Mouse (Mus musculus): ENCODE results near the gene Dchs1.
A peak's percentile ranks its signal among the peaks of the same experiment; 100 is the strongest.
"Not testable (repeated sequence)": the region's sequence is repeated elsewhere in the genome, so short reads cannot be mapped to it uniquely, and the experiment has no call there.

The Dchs1 gene

DNA sequence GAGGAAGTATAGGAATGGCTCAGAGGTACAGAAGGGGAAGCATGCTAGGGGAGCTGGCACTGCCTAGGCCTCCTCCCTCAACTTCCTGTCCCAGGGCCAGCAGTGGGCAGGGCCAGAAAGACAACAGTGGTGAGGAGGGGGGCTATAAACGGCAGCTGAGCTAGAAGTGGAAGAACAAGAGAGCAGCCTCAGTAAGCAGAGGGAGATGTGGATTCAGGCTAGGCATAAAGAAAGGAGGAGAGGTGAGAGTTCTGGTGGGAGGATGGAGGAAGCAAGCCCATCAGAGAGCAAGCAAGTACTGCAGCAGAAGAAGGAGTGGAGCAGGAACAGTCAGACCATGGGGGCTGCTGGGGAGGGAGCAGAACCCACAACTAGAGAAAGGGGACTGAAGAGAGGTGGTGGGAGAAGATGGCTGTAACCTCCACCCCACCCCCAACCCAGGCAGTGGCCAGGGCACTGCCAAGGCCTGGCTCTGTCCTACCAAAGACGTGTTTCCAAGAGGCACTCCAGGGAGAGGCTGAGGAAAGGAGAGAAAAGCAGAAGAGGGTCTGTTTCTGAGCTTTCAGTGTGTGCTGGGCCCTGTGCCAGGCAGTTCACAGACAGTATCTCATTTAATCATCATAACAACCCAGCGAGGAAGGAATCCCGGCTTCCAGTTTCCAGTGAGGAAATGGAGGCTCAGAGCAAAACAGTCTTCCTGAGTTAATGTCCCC is 8.7 kb downstream of the Dchs1 start:
- no peak for DNase-seq

DNA sequence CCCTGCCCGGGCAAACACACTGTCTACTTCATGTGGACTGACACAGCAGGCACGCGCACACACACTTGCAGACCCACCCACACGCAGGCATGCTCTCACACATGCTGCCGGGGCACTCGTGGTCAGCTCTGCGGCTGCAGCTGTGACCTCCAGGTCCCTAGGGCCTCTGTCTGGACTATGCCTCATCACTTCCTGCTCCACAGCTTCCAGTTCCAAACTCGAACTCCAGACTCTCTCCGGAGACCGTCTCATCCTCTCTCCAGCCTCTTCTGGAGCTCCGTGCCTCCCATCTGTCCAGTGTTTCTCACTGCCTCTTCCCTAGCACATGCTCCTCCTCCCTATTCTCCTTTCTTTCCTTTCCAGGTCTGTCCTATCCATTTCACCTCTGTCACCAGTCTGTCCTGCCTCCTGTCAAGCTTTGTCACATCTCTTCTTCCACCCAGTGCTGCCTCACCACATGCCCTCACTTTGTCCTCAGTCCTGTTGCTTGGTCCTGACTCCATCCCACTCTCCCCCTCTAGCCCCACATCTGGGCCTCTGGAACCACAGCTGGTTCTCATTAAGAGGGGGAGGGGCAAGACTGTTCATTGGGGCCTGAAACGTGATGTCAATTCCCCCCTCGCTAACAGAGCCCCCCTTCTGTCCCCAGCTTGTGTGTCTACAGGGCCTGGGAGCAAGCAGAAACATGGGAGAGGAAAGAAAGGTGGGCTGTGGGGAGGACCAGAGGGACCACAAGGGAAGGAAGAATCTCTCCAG is 9.5 kb downstream of the Dchs1 start:
- DNase-seq, result peak; percentile 68

- no peak for DNase-seq
These were observed 10.1 kb downstream of the Dchs1 start for GRCm38 (mm10) chr7:105777316-105777715.

GRCm38 (mm10) chr7:105776026-105776425 is 11.4 kb downstream of the Dchs1 start:
- no peak for DNase-seq

DNA sequence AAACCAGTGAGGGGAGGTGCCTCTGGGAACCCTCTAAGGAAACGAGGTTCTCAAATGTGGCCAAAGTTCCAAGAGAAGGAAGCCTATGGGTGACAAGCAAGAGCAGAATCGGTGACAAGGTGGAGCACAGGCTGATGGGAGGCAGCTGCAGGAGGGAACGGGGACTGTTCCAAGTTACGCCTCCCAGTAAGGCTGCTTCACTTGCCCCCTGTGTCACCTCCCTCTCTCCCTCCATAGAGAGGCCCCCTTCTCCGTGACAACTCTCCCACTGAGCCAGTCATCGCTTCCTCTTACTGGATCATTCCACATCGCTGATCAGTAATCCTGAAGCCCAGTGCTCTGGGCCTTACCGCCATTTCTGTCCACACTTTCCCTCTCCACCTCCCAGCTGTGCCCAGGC is 12.8 kb downstream of the Dchs1 start:
- DNase-seq, result peak; percentile 52

- DNase-seq, result no peak
These were observed 14.4 kb downstream of the Dchs1 start for GRCm38 (mm10) chr7:105773041-105773440.

GRCm38 (mm10) chr7:105772331-105772730 is 15.1 kb downstream of the Dchs1 start:
- no peak for DNase-seq

- DNase-seq, result no peak
These were observed 17.5 kb downstream of the Dchs1 start for GRCm38 (mm10) chr7:105769959-105770358.

DNA sequence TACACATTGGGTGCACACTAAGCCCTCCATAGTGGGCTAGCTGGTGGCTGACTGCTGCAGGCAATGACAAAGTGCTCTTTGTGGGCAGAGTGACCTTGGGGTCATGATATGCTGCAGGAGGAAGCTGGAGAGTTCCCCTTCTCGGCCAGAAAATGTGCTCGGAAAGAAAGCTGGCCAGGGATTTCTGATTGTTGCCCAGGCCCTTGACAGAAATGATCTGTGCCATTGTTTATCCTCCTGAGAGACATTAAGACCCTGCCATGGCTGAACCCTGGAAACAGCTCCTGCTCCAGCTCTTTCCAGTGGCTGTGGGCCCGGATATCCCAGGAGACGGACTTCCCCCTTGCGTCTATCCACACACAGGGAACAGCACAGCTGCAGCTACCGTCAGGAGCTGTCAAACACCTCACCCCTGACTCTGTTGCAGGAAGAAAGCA is 19.7 kb downstream of the Dchs1 start:
- peak; percentile 51 for DNase-seq

DNA sequence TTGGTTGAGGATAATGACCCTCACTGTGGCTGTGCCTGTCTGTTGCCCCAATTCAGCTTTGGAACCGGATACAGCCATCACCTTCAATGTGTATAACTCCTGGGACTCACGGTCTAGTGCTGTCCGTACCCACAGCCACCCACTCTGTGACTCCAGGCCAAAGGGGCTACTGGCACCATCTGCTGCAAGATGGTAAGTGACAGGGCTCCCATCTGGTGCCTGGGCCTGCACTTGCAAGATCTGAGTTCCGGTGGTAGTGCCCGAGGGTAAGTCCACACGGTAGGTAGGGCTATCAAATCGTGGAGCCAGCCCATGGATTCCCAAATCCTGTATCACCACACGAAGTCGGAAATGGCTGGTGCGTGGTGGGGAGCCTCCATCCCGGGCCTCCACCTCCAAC is 23.1 kb downstream of the Dchs1 start:
- DNase-seq, result no peak

- DNase-seq, result no peak
These were observed 24.8 kb downstream of the Dchs1 start for GRCm38 (mm10) chr7:105762517-105763270.

- no peak for DNase-seq
These were observed 25.5 kb downstream of the Dchs1 start for GRCm38 (mm10) chr7:105761813-105762484.

GRCm38 (mm10) chr7:105753281-105753680 is 34.2 kb downstream of the Dchs1 start:
- no peak for DNase-seq

GRCm38 (mm10) chr7:105752716-105753115 is 34.7 kb downstream of the Dchs1 start:
- DNase-seq, result no peak

GRCm38 (mm10) chr7:105751491-105752433 is 35.7 kb downstream of the Dchs1 start, which contains the start of gene Tpp1:
Gene Tpp1, minus strand, starts transcription at chr7:105752235.
- DNase-seq, result peak; percentile 96

- no peak for DNase-seq
These were observed 39.7 kb downstream of the Dchs1 start for GRCm38 (mm10) chr7:105747776-105748175.

GRCm38 (mm10) chr7:105743926-105744590 is 43.4 kb downstream of the Dchs1 start, which contains the start of gene Taf10:
Gene Taf10, minus strand, starts transcription at chr7:105744361.
- DNase-seq, result peak; percentile 87

GRCm38 (mm10) chr7:105743246-105743925 is 44.1 kb downstream of the Dchs1 start:
- DNase-seq, result not testable (repeated sequence)

DNA sequence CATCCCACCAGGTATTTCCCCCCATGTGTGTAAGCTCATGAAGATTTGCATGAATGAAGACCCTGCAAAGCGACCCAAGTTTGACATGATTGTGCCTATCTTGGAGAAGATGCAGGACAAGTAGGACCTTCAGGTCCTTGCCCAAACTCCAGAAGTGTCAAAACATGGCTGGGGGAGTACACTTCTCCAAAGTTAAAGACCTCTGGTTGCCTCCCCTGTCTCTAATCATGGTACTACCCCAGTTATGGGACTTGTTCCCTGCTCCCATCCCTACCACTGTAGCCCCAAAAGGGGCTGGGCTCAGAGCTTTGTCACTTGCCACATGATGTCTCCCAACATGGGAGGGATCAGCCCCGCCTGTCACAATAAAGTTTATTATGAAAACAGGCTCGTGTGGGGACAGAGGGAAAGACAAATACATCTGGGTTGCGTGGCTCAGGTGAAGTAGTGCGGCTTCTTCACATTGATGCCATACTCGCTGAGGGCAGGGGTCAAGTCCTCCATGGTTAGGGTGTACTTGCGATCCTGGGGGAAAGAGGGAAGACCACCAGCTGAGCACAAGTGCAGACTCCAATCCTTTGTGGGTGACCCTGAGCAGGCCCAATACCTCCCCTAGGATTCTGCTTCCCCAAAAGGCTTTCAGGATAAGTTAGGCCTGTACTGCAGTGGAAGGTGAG is 44.8 kb downstream of the Dchs1 start:
- DNase-seq, result not testable (repeated sequence)

DNA sequence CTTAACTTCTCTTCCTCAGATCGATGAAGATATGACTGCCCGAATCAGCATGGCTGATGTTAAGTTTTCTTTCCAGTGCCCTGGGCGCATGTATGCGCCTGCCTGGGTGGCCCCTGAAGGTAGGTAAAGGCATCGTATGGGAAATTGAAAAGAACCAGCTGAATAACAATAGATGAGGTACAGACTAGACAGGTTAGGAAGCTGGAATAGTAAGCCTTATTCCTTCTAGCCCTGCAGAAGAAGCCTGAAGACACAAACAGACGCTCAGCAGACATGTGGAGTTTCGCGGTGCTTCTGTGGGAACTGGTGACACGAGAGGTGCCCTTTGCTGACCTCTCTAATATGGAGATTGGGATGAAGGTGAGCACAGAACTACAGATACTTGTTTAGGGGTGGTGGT is 45.5 kb downstream of the Dchs1 start:
- DNase-seq, result no peak

All from kidney, adult 11 months (tissue).